Mouse (Mus musculus): ENCODE results near the gene Arhgef3.

Arhgef3 gene

DNA sequence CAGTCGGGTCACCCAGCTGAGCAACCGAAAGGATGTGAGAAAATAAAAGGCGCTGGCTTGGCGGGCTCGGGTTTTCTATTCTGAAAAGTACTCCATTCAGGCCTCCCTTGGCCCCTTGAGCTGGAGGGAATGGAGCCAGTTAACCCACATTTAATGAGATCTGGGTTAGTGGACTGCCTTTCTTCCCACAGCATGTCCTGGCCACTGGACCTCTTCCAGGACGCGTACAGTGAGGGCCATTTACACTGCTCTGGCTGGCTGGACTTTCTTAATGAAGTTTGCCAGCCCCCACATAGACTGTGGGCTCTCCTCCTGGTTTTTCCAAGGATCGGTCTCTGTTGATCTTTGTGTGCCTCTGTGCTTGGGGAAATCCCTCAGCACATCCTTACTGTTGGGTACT, 52.1 kb downstream of the Arhgef3 start:
- no peak for DNase-seq (ENCODE audit: low read depth)

DNA sequence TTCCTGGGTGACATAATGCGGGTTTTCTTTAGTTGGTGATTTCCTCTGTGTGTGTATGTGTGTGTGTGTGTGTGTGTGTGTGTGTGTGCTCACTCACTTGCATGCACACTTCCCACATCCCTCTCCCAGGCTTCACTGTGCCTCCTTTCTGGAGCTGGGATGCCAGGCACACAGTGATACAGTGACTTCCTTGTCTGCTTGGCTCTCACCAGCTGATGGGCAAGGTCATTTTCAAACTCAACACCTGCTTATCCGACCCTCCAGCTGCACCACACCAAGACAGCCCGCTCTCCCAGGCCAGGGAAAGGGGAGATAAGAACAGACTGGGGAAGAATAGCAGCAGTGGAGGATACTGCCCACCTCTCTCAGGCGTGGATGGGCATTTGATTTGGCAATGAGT, 52.5 kb downstream of the Arhgef3 start:
- no peak for DNase-seq (ENCODE audit: low read depth)

DNA sequence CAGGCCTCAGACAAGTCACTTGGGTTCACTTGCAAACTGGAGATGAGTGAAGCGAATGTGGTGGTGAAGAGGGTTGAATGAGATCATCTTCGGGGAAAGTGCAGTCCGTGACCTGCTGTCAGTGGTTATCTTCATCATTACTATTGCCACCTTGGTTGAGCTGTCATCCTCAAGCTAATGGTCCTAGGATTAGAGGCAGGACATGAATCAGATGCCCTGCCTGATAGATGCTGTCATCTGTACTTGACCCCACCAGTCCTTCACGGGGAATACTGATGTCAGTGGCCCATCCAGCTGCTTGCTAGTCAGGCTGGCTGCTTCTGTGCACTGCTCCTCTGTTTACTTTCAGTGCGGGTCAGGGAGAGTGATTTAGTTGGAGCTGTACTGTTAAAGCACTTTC, 53.7 kb downstream of the Arhgef3 start:
- DNase-seq (ENCODE audit: low read depth), result no peak

DNA sequence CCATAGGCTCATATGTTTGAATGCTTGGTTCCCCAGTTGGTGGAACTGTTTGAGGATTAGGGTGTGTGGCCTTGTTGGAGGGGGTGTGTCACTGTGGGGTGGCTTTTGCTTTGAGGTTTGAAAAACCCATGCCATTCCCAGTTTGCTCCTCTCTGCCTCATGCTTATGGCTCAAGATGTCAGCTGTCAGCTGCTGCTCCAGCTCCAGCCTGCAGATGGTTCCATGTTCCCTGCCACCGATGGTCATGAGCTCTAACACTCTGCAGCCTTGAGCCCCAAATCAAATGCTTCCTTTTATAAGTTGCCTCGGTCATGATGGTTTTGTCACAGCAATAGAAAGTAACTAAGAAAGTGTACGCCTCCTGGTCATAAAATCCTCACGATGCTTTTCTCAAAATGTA, 54.6 kb downstream of the Arhgef3 start:
- DNase-seq (ENCODE audit: low read depth), result no peak

DNA sequence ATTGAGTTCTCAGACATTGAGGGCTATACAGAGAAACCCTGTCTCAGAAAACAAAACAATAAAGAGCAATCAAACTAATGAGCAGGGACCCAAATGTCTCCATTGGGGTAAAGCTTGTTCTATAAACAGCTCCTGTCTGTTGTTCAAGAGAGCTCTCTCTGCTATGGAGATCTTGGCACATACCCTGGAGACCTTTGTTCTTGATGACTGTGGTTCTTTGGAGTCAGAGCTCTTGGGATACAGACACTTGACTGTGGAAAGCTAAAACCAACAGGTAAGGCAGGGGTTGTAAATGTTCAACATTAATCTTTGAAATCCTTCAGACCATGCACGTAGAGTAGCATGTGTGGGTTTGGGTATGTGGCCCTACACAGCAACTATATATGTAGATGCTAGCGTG, 55.7 kb downstream of the Arhgef3 start:
- DNase-seq (ENCODE audit: low read depth), result no peak

DNA sequence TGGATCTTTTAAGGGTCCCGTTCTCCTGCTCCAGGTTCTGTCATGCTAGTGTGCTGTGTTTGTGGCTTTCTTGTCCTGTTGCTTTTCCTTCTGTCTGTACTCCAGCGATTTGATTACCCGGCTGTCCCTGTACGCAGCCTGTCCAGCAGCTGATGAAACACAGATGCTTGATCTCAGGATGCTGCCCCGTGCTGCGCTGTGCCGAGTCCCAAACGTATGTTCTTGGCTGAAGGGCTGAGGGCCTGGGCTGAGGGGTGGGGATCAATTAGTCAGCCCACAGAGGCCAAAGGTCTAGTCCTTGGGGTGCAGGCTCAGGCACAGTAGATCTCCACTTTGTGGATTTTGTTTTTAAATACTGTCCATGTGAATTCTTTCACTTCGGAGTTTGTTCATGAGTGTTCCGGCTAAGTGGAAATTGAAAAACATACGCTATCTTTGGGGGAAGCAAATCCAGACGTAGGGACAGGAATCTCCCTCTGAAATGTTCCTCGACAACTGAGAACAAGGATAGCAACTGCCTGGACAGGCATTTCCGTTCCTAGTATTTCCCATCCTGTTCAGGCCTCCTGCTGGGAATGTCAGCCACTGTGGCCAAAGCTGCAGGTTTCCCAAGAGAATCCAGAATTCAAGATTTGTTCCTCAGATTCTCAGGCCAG, 56.6 kb downstream of the Arhgef3 start:
- DNase-seq (ENCODE audit: low read depth), result no peak

DNA sequence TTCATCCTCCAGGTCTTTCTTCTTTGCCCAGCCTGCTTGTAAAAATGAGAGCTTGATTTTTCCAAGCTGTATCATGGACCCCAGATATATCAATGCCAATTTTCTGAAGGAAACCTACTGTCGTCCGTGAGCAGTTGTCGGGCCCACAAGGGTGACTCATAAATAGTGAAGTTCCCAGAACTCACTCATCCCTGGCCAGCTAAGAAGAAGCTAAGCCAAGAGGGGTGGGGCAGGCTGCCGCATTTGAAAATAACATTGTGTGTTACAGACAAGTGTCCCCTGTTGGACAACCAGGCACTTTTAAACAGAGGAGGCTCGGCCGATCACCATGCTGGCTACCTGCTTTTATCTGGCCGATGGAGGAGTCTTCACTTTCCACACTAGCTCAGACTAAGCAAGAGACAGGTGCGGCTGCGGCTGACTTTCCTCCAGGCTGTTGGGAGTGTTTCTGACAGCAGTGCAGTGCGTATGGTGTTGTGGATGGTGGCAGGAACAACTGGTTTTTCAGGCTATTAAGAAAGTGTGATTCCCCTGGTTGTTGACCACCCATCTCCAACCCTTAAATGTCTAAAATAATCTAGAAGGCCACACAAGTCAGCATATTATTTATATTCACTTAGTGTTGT, 58.6 kb downstream of the Arhgef3 start:
- no peak for DNase-seq (ENCODE audit: low read depth)

DNA sequence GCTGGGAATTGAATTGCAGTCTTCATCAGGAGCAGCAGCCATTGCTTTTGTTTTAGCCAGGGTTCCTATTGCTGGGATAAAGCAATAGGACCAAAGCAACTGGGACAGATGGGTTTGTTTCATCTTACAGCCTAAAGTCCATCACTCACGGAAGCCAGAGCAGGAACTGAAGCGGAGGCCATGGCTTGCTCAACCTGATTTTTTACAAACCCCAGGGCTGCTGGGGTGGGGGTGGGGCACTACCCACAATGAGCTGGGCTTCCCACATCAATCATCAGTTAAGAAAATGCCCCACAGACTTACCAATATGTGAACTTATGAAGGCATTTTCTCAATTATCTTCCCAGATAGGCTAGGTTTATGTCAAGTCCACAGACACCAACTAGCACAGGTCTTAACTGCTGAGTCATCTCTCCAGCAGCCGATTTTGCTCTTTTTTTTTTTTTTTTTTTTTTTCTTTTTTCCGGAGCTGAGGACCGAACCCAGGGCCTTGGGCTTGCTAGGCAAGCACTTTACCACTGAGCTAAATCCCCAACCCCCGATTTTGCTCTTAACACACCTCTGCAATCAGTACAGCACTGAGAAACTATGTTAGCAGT, 59.6 kb downstream of the Arhgef3 start:
- DNase-seq (ENCODE audit: low read depth), result no peak

DNA sequence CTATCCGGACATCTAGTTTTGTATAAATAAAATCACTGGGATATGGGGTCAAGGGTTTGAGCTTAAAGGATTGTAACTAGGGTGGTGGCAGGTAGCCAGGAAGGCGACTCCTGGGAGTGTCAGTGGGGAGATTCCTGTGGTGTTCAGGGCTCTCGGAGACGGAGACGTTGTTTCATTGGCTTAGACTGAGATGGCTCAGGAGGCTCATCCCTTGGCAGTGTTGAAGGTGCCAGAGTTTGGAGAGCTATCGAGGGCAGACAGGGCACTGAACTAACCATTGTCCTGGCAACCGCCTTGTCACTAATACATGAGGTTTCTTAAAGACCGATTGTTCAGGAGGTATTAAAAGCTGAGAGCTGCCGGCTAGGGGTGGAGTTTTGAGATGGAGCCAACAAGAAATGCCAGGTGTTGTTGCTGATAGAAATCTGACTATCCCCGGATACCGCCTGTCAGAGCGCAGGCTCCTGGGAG, 60.2 kb downstream of the Arhgef3 start:
- no peak for DNase-seq (ENCODE audit: low read depth)

DNA sequence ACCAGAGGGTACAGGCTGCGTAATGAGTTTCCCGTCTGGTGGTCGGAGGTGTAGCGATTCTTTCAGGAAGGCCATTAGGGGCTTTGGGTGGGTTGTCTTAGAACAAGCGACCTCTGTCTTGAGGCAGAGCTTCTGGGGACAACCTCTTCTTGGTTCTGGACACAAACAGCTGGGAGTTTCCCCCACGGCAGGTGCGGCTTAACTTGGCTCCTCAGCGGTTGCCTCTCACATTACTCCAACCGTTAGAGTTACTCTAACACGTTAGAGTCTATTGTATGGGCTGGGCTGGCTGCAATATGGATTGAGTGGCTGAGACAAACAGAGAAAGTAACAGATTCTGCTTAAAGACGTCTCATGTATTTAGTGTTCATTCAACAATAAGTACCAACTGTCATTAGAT, 60.6 kb downstream of the Arhgef3 start:
- no peak for DNase-seq (ENCODE audit: low read depth)

DNA sequence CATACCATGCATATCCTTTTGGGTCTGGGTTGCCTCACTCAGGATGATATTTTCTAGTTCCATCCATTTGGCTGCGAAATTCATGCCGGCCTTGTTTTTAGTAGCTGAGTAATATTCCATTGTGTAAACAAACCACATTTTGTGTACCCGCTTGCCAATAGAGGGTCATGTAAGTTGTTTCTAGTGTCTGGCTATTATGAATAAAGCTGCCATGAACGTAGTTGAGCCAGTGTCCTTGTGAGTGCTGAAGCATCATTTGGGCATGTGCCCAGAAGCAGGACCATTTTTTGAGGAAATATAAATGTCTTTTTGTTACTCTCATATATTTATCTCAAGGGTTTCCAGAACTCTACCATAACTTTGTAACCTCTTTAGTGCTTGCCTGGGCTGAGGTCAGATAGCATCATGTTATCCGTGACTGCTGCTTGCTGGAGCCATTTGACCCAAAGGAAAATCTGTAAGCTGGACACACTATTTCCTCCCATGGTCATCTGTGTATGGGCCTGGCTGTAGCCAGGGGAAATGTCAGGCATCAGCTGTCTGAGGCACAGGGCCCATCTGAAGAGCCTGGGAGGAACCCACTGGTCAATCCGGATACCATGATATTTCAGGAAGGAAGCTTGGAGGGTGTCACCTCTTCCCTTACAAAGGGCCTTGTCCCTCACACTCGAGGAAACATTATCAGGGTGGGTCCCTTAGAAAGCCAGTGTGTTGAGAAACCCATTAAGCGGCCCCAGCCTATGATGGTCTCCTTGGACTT, 63.3 kb downstream of the Arhgef3 start:
- DNase-seq (ENCODE audit: low read depth), result no peak

DNA sequence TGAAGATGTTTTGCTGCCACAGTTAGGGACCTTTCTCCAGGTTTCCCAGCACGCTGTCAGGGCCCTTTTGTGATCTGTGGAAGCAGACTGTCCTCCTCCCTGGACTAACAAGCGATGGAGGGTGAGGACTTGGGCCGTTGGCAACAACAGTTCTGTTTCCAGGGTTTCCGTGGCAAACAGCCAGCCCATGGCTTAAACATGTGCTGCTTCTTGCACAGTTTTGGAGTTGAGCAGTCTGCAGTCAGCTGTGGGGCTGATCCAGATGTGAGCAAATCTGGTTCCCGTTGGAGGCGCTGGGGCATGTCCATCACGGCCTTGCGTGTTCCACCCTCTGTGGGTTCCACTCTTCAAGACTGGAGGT, 63.8 kb downstream of the Arhgef3 start:
- DNase-seq (ENCODE audit: low read depth), result no peak

DNA sequence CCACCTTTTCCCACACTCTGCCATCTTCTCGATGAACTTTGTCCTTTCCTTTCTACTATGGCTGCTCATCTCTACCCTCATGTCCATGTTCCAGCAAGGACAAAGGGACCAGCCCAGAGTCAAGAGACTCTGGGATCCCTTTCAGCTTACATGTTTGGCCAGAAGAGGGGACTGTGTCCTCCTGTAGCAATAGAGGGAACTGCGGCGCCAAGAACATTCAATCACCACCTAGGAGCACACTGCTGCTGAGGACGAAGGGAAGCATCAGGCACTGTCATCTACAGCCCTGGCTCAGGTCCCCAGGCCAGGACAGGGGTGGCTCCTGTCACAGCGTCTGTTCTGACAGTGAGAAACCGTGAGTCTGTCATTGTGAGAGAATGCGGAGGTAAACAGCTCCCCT, 65.1 kb downstream of the Arhgef3 start:
- no peak for DNase-seq (ENCODE audit: low read depth)

DNA sequence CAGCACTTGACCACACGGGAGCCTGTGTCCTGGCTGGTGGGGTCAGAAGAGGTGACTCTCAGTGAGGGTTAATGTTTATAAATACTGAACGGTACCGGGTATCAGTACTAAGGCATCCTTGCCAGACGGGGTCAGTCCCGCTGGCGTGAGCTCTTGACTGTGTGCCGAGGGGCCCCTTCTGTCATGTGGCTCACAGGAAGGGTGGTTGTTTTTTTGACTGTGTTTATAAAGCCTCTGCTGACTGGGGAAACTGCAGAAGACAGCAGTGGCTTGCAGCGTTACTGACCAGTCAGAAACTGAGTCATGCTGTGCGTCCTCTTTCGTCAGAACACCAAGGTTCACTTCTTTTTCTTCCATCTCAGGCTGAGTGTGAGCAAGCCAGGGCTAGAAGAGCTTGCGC, 67.4 kb downstream of the Arhgef3 start:
- DNase-seq (ENCODE audit: low read depth), result peak; percentile 14

DNA sequence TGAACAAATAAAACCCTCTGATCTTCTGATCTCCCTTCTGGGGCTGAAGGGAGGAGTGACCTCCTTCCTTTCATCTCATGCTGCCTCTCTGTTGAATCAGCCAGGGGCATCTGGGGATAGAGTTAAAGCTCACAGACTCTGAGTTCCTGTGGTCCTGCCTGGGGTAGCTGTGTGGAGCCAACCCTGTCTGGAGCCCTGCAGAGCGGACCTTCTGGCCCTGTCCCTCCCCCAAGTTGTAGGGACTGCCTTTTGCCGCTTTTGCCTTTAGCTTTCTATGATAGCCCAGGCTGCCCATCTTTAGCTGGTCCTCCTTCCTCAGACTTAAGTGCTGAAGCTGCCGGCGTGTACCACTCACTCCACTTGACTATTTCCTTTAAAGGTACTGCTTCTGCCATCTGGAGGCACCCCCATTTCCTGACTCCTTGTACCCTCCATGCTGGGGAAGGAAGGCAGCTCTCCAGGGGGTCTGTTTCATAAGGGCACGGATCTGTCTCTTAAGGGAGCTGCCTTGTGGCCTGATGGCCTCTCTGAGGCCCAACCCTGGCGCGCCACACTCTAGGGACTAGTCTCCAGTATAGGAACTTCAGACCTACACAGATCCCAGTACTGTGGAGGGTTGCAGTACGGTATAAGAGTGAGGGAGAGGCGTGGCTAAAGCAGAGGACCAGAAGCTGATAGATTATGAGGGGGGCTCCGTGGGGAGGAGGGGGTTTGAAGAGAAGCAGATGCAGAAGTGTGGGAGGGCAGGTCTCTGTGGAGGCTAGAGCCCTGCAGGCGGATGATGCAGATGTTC, 68.1 kb downstream of the Arhgef3 start:
- no peak for DNase-seq (ENCODE audit: low read depth)

DNA sequence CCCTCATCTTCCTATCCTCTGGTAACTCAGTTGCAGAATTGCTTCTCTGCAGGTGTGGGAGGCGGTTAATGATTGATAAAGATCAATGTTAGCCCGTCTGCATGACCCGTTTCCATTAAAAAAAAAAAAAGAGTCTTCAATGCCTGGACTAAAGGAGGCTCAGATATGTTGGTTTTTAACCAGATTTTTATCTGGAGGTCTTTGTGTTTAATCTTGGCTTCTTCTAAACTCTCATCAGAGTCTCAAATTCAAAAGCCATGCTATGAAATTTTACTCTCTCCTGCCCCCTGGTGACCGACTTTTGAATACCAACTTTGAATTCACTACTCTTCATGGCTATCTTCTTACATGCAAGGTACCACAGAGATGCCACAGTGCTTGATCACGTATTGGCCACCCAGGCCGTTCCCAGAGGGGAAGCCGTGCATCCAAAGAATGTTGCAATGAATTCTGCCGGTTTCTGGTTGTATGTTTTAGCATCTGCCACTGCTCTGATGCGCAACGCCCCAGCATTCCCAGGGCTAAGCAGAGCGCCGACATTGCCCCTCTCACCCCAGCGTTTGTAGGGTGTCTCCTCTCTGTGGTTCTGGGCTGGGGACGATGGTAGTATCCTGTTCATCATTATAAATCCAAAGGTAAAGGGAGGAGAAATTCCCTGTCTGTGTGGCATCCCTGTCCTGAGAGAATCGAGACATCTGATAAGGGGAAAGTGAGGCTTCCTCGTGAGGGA, 69.0 kb downstream of the Arhgef3 start:
- peak; percentile 59 for DNase-seq (ENCODE audit: low read depth)

DNA sequence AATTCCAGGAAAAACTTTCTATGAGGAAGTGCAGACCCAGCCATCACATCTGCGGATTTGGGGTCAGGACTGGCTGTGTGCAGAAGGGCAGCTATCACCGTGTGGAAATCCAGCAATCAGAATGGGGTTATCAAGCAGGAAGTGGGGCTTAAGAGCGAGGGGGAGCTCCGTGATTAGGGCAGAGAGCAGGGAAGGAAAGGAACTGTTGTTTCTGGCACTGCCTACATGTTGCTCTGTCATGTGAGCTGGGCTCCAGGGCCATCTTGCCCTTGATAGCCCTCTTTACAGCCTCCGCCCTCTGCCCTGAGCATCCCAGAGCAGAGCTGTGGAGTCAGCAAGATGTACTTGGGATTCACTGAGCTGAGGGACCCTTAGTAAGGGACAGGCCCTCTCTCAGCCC, 71.2 kb downstream of the Arhgef3 start:
- DNase-seq (ENCODE audit: low read depth), result no peak

DNA sequence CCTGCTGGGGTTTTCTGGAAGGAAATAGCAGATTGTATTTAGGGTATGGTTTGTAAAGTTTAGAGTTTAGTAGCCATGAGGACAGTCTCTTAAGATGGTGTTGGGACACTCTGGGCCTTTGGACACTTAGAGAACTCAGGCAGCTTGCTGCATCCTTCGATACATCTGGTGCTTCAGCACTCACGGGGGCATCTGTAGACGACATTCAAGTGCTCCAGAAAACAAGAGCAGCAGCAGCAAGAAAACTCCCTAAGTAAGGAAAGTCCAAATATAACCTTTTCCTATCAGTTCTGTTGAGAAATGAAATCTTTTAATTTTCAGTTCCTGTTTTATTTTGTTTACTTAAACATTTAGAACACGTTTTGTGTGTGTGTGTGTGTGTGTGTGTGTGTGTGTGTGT, 71.9 kb downstream of the Arhgef3 start:
- no peak for DNase-seq (ENCODE audit: low read depth)

DNA sequence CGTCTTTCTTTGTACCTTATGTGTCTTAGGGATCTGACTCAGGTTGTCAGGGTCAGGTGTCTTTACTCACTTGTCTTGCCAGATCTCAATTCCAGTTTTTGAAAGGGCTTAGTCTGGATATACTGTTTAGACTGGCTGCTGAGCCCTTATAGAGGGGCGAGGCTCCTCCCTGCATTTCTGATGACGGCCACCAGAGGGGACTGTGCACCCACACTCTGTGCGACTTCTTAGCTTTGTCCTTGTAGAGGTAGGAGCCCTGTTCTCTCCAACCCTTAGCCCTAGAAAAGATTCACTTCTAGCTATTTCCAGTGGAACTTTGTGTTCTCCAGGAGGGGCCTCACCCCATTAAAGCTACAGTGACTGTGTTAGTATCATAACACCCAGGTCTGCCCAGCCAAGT, 72.3 kb downstream of the Arhgef3 start:
- DNase-seq (ENCODE audit: low read depth), result peak; percentile 64

DNA sequence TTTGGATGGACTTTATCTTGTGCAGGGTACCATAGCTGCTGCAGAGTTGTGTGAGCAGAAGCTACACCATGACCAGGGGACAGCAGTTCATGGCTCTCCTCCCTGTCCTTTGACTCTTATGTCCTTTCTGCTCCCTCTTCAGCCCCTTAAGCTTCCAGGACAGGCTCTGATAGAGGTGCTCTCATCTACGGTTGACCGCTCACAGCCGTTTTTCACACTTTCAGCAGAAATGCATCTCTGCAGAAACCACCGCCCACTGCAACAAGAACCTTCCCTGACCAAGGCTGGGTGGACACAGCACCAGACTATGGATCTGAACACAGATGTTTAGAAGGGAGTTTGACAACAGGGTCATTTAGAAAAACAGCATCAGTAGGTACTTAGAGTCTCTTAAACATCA, 73.2 kb downstream of the Arhgef3 start:
- no peak for DNase-seq (ENCODE audit: low read depth)

DNA sequence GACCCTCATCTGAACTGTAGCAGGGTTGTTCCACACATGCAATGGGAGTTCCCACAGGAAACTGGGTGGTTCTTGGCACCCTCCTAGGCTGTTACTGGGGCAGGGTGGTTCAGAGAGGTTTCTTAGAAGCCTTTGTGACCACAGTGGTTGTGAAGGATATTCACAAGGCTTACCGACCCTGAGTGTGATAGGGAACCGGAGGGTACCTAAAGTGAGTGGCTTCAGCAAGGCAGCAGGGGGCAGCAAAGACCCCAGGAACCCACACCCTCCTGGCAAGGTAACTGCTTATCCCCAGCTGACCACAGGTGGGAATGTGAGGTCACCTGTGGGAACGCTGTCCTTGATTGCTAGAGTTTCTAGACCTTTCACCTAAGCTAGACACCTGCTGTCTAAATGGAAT, 77.8 kb downstream of the Arhgef3 start:
- DNase-seq (ENCODE audit: low read depth), result no peak

DNA sequence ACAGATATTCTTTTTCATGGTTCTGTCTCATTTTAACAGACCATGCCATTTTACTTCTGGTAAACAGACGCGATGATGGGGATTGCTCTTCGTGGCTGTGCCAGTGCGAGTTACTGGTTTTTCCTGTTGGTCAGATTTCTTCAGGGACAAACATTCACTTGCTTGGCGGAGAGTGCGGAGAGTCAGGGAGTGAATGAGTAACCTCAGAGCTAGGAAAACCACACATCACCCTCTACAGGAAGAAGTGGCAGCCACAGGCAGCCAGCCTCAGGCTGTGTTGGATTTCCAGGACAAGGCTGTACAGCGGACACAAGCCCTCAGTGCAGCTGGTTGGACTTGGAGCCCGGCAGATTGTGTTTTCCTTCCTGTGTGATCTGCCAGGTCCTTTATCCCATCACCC, 82.3 kb downstream of the Arhgef3 start:
- peak; percentile 33 for DNase-seq (ENCODE audit: low read depth)
